Mouse (Mus musculus): ENCODE data around the gene Hipk2. TPM values are rescaled to one million over a fixed set of nuclear protein-coding genes. Genes with fewer than 3 reads are reported as not detected.

Hipk2 gene
- polyA plus RNA-seq, 1 experiment from 2014 or later, result 20.4 TPM

GRCm38 (mm10) chr6:38850715-38851259 lies 25.2 kb downstream of the Hipk2 start:
- Histone ChIP-seq H3K36me3 (ENCODE audit: insufficient read depth, low read length) (no peaks in the 10 kb centered on the region), H3K9me3 (replicated peaks; ENCODE audit: low read length) (no peaks in the 10 kb centered on the region), H3K4me1 (replicated peaks; ENCODE audit: insufficient read depth, low read length) (peaks cover 22% of the 10 kb centered on the region), H3K4me3 (replicated peaks; ENCODE audit: low read depth, low read length) (no peak overlapping the region), H3K4me2 (ENCODE audit: low read length) (no peak overlapping the region), H3K27ac (no peak overlapping the region), H3K27me3 (ENCODE audit: insufficient read depth, low read length) (no peaks in the 10 kb centered on the region), H3K9ac (ENCODE audit: low read depth, low read length) (no peak overlapping the region)
- 97% methylated on average over 6 of the region's 6 CpGs for WGBS
- ATAC-seq (replicated peaks; ENCODE audit: low FRiP score, low read depth) (no peak), DNase-seq (ENCODE audit: low spot score) (no peak)
- no peak for TF ChIP-seq CTCF (IDR thresholded peaks at IDR 0.05; ENCODE audit: low read depth)

GRCm38 (mm10) chr6:38847958-38848910 lies 27.7 kb downstream of the Hipk2 start:
- H3K4me2 ChIP-seq (ENCODE audit: low read length), result no peak overlapping the region
- no peak for TF ChIP-seq CTCF (IDR thresholded peaks at IDR 0.05; ENCODE audit: low read depth)
- no peaks in the 10 kb centered on the region for H3K9me3 ChIP-seq (replicated peaks; ENCODE audit: low read length)
- DNase-seq (ENCODE audit: low spot score) (no peak), ATAC-seq (replicated peaks; ENCODE audit: low FRiP score, low read depth) (no peak)
- 59% methylated on average over 3 of the region's 3 CpGs for WGBS
- H3K27ac ChIP-seq, result no peak overlapping the region
- no peaks in the 10 kb centered on the region for H3K36me3 ChIP-seq (ENCODE audit: insufficient read depth, low read length)
- H3K4me1 ChIP-seq (replicated peaks; ENCODE audit: insufficient read depth, low read length), result peaks cover 22% of the 10 kb centered on the region
- no peak overlapping the region for H3K4me3 ChIP-seq (replicated peaks; ENCODE audit: low read depth, low read length)
- no peaks in the 10 kb centered on the region for H3K27me3 ChIP-seq (ENCODE audit: insufficient read depth, low read length)
- no peak overlapping the region for H3K9ac ChIP-seq (ENCODE audit: low read depth, low read length)

GRCm38 (mm10) chr6:38847447-38847846 lies 28.5 kb downstream of the Hipk2 start:
- DNase-seq (ENCODE audit: low spot score), result no peak
- H3K36me3 ChIP-seq (ENCODE audit: insufficient read depth, low read length), result no peaks in the 10 kb centered on the region
- H3K9ac ChIP-seq (ENCODE audit: low read depth, low read length), result no peak overlapping the region
- no peaks in the 10 kb centered on the region for H3K27me3 ChIP-seq (ENCODE audit: insufficient read depth, low read length)
- no peak overlapping the region for H3K4me2 ChIP-seq (ENCODE audit: low read length)
- ATAC-seq (replicated peaks; ENCODE audit: low FRiP score, low read depth), result no peak
- H3K27ac ChIP-seq, result no peak overlapping the region
- H3K9me3 ChIP-seq (replicated peaks; ENCODE audit: low read length), result no peaks in the 10 kb centered on the region
- H3K4me3 ChIP-seq (replicated peaks; ENCODE audit: low read depth, low read length), result no peak overlapping the region
- H3K4me1 ChIP-seq (replicated peaks; ENCODE audit: insufficient read depth, low read length), result peaks cover 22% of the 10 kb centered on the region
- 60% methylated on average over 1 of the region's 1 CpGs for WGBS
- TF ChIP-seq CTCF (IDR thresholded peaks at IDR 0.05; ENCODE audit: low read depth), result no peak

GRCm38 (mm10) chr6:38846330-38847195 lies 29.4 kb downstream of the Hipk2 start:
- peaks cover 22% of the 10 kb centered on the region for H3K4me1 ChIP-seq (replicated peaks; ENCODE audit: insufficient read depth, low read length)
- H3K4me3 ChIP-seq (replicated peaks; ENCODE audit: low read depth, low read length), result no peak overlapping the region
- DNase-seq (ENCODE audit: low spot score), result no peak
- no peak overlapping the region for H3K4me2 ChIP-seq (ENCODE audit: low read length)
- H3K36me3 ChIP-seq (ENCODE audit: insufficient read depth, low read length), result no peaks in the 10 kb centered on the region
- H3K27ac ChIP-seq, result no peak overlapping the region
- H3K9me3 ChIP-seq (replicated peaks; ENCODE audit: low read length), result no peaks in the 10 kb centered on the region
- 77% methylated on average over 6 of the region's 6 CpGs for WGBS
- ATAC-seq (replicated peaks; ENCODE audit: low FRiP score, low read depth), result no peak
- H3K27me3 ChIP-seq (ENCODE audit: insufficient read depth, low read length), result no peaks in the 10 kb centered on the region
- no peak for TF ChIP-seq CTCF (IDR thresholded peaks at IDR 0.05; ENCODE audit: low read depth)
- no peak overlapping the region for H3K9ac ChIP-seq (ENCODE audit: low read depth, low read length)

GRCm38 (mm10) chr6:38845876-38846275 lies 30.1 kb downstream of the Hipk2 start:
- no peak for TF ChIP-seq CTCF (IDR thresholded peaks at IDR 0.05; ENCODE audit: low read depth)
- Histone ChIP-seq H3K27me3 (ENCODE audit: insufficient read depth, low read length) (no peaks in the 10 kb centered on the region), H3K4me2 (ENCODE audit: low read length) (no peak overlapping the region), H3K9me3 (replicated peaks; ENCODE audit: low read length) (no peaks in the 10 kb centered on the region), H3K4me3 (replicated peaks; ENCODE audit: low read depth, low read length) (no peak overlapping the region), H3K36me3 (ENCODE audit: insufficient read depth, low read length) (no peaks in the 10 kb centered on the region), H3K9ac (ENCODE audit: low read depth, low read length) (no peak overlapping the region), H3K4me1 (replicated peaks; ENCODE audit: insufficient read depth, low read length) (peaks cover 27% of the 10 kb centered on the region), H3K27ac (no peak overlapping the region)
- ATAC-seq (replicated peaks; ENCODE audit: low FRiP score, low read depth) (no peak), DNase-seq (ENCODE audit: low spot score) (no peak)
- 64% methylated on average over 5 of the region's 5 CpGs for WGBS

GRCm38 (mm10) chr6:38845117-38845516 lies 30.8 kb downstream of the Hipk2 start:
- ATAC-seq (replicated peaks; ENCODE audit: low FRiP score, low read depth) (no peak), DNase-seq (ENCODE audit: low spot score) (no peak)
- H3K4me2 ChIP-seq (ENCODE audit: low read length), result no peak overlapping the region
- 53% methylated on average over 1 of the region's 1 CpGs for WGBS
- H3K4me3 ChIP-seq (replicated peaks; ENCODE audit: low read depth, low read length), result no peak overlapping the region
- no peak overlapping the region for H3K27ac ChIP-seq
- TF ChIP-seq CTCF (IDR thresholded peaks at IDR 0.05; ENCODE audit: low read depth), result no peak
- H3K9me3 ChIP-seq (replicated peaks; ENCODE audit: low read length), result no peaks in the 10 kb centered on the region
- no peaks in the 10 kb centered on the region for H3K36me3 ChIP-seq (ENCODE audit: insufficient read depth, low read length)
- no peaks in the 10 kb centered on the region for H3K27me3 ChIP-seq (ENCODE audit: insufficient read depth, low read length)
- H3K4me1 ChIP-seq (replicated peaks; ENCODE audit: insufficient read depth, low read length), result peaks cover 27% of the 10 kb centered on the region
- no peak overlapping the region for H3K9ac ChIP-seq (ENCODE audit: low read depth, low read length)
